Mouse (Mus musculus) layer of hippocampus, postnatal 36 days (tissue): Measurements from ENCODE around the gene Prg4. TPM values are rescaled to one million over a fixed set of nuclear protein-coding genes. Genes with fewer than 3 reads are reported as not detected.

ENCODE experiments used
- DNase-seq, 2 experiments: peaks; one replicate each; pipeline ENCODE4 v3.0.0; 2022
- total RNA-seq, 2 experiments: library from RNA; stranded (reverse); gene quantifications; 2 replicates each; pipeline ENCODE4 v1.2.3; 2021

The Prg4 gene
- total RNA-seq, 2 experiments from 2014 or later, result 0.45 to 2.8 TPM

- DNase-seq, result no peak
Observed at GRCm38 (mm10) chr1:150404555-150404954, 61.4 kb downstream of the Prg4 start.

- DNase-seq, result no peak
Observed at GRCm38 (mm10) chr1:150403914-150404313, 62.1 kb downstream of the Prg4 start.

Other genes with a start within 250 kb of the Prg4 start
- not detected for gene Pdc, start 146.7 kb downstream of the Prg4 start, total RNA-seq
- gene Tpr, start 73.3 kb downstream of the Prg4 start, total RNA-seq, result 100 to 1,000 TPM; 104 to 106 TPM
- gene Odr4, start 73.1 kb downstream of the Prg4 start, total RNA-seq, result 10 to 100 TPM; 55.9 to 60.3 TPM